Comparison of ENCODE assay signal across 8 mouse cellular contexts in the genomic region with DNA sequence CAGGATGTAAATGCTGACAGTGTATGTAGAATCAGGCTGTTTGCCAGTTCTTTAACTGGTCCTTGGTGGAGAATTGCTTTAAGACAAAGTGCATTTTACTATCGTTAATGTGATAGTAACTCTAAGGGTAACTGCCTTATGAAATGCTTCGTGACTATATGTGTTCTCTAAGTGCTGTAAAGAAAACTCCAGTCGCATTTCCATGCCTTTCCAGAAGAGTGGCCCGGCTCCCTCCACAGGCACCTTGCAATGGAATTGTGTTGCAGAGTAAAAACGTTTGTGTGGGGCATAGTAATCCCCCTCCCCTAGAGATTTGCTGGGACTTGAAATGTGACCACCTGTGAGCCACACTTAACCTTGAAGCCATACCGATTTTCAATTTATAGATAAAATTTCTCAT. TPM values are rescaled to one million over a fixed set of nuclear protein-coding genes. Genes with fewer than 3 reads are reported as not detected.
DNase-seq lines count a peak whose midpoint lies in the region; ATAC-seq lines count a peak whose summit lies in the region.

No protein-coding gene starts in this region.

- H3K4me3 ChIP-seq in midbrain, embryonic 13.5 days (replicated peaks), result peak overlapping the region; percentile 66
- H3K4me3 ChIP-seq in midbrain, embryonic 10.5 days, result no peak overlapping the region
- peak overlapping the region; percentile 8; the same call in 1 of the 2 replicates for H3K4me3 ChIP-seq in limb, embryonic 11.5 days (ENCODE audit: low read depth, low read length)
- H3K4me3 ChIP-seq in stomach, embryonic 16.5 days (replicated peaks; ENCODE audit: low read length), result peak overlapping the region; percentile 70

- DNase-seq in frontal cortex, adult 2 months (ENCODE audit: extremely low spot score in 1 of 2, low spot score in 1 of 2), result no peak
- no peak for DNase-seq in midbrain, embryonic 10.5 days (ENCODE audit: low spot score)
- no peak for DNase-seq in limb, embryonic 11.5 days (ENCODE audit: low spot score)
- DNase-seq in testis, postnatal 10 days (ENCODE audit: low spot score), result no peak
- no peak for DNase-seq in urinary bladder, postnatal 10 days (ENCODE audit: low spot score)

- H3K4me1 ChIP-seq in midbrain, embryonic 13.5 days (replicated peaks), result no peaks in the 10 kb centered on the region
- H3K4me1 ChIP-seq in midbrain, embryonic 10.5 days, result peaks cover 9% of the 10 kb centered on the region
- H3K4me1 ChIP-seq in limb, embryonic 11.5 days (ENCODE audit: control insufficient read depth, insufficient read depth, low read length), result no peaks in the 10 kb centered on the region
- no peaks in the 10 kb centered on the region; the same call in 1 of the 2 replicates for H3K4me1 ChIP-seq in stomach, embryonic 16.5 days (ENCODE audit: control insufficient read depth, insufficient read depth, low read length)

- no peak overlapping the region for H3K9ac ChIP-seq in midbrain, embryonic 13.5 days (replicated peaks)
- H3K9ac ChIP-seq in limb, embryonic 11.5 days (ENCODE audit: low read length), result no peak overlapping the region
- H3K9ac ChIP-seq in stomach, embryonic 16.5 days (ENCODE audit: low read length), result no peak overlapping the region

- 0 out of 2 replicates have a peak, but pooled peaks have one; percentile 14 for ATAC-seq in frontal cortex, adult (ENCODE audit: low TSS enrichment)
- no peak for ATAC-seq in midbrain, embryonic 13.5 days
- ATAC-seq in limb, embryonic 11.5 days (ENCODE audit: insufficient number of reproducible peaks, low FRiP score, low TSS enrichment, low read depth), result no peak
- ATAC-seq in stomach, embryonic 16.5 days (ENCODE audit: insufficient read depth, low FRiP score), result no peak

- no peak overlapping the region for H3K27ac ChIP-seq in midbrain, embryonic 13.5 days
- H3K27ac ChIP-seq in midbrain, embryonic 10.5 days (replicated peaks), result no peak overlapping the region
- no peak overlapping the region for H3K27ac ChIP-seq in limb, embryonic 11.5 days (replicated peaks; ENCODE audit: low read depth, low read length)
- H3K27ac ChIP-seq in stomach, embryonic 16.5 days (ENCODE audit: low read length), result no peak overlapping the region

- 51% methylated on average over 6 of the region's 6 CpGs for WGBS in midbrain, embryonic 13.5 days
- 53% methylated on average over 6 of the region's 6 CpGs for WGBS in midbrain, embryonic 10.5 days
- 50% methylated on average over 6 of the region's 6 CpGs for WGBS in limb, embryonic 11.5 days
- 32% methylated on average over 6 of the region's 6 CpGs for WGBS in stomach, embryonic 16.5 days

- no peaks in the 10 kb centered on the region for H3K36me3 ChIP-seq in midbrain, embryonic 13.5 days
- no peaks in the 10 kb centered on the region for H3K36me3 ChIP-seq in midbrain, embryonic 10.5 days
- H3K36me3 ChIP-seq in limb, embryonic 11.5 days (ENCODE audit: control insufficient read depth, insufficient read depth, low read length), result no peaks in the 10 kb centered on the region
- no peaks in the 10 kb centered on the region for H3K36me3 ChIP-seq in stomach, embryonic 16.5 days (ENCODE audit: control insufficient read depth, insufficient read depth, low read length)

- H3K27me3 ChIP-seq in midbrain, embryonic 13.5 days, result peaks cover 21% of the 10 kb centered on the region
- peaks cover 64% of the 10 kb centered on the region for H3K27me3 ChIP-seq in midbrain, embryonic 10.5 days (ENCODE audit: low read depth, poor library complexity, severe bottlenecking)
- no peaks in the 10 kb centered on the region for H3K27me3 ChIP-seq in limb, embryonic 11.5 days (ENCODE audit: control insufficient read depth, insufficient read depth, low read length)
- no peaks in the 10 kb centered on the region for H3K27me3 ChIP-seq in stomach, embryonic 16.5 days (ENCODE audit: control insufficient read depth, insufficient read depth, low read length)

- no peaks in the 10 kb centered on the region for H3K9me3 ChIP-seq in midbrain, embryonic 13.5 days
- no peaks in the 10 kb centered on the region for H3K9me3 ChIP-seq in midbrain, embryonic 10.5 days (replicated peaks)
- no peaks in the 10 kb centered on the region for H3K9me3 ChIP-seq in limb, embryonic 11.5 days (ENCODE audit: control insufficient read depth, low read length)
- H3K9me3 ChIP-seq in stomach, embryonic 16.5 days (replicated peaks; ENCODE audit: control insufficient read depth, low read length), result no peaks in the 10 kb centered on the region

- H3K4me2 ChIP-seq in midbrain, embryonic 13.5 days (replicated peaks), result peak overlapping the region; percentile 84; the same call in 1 of the 2 replicates
- H3K4me2 ChIP-seq in limb, embryonic 11.5 days (ENCODE audit: low read depth, severe bottlenecking), result peak overlapping the region; percentile 83; the same call in 1 of the 2 replicates
- H3K4me2 ChIP-seq in stomach, embryonic 16.5 days (ENCODE audit: low read depth, low read length), result peak overlapping the region; percentile 66

RNA-seq across cellular contexts. Expression of a gene that starts 22.2 kb away (rescaled TPM):
- polyA plus RNA-seq in frontal cortex, adult 2 months (2012; rRNA removed), result 215 and 258 TPM in 2 replicates
- 12.9 and 15.2 TPM in 2 replicates for polyA plus RNA-seq in midbrain, embryonic 13.5 days (2015; fragmentation: Nextera tagmentation; extraction: Ambion mirVana)
- polyA plus RNA-seq in midbrain, embryonic 10.5 days (2016; fragmentation: Nextera tagmentation; extraction: Ambion mirVana), result 11.9 and 13.6 TPM in 2 replicates
- 27.8 and 28.9 TPM in 2 replicates for polyA plus RNA-seq in limb, embryonic 11.5 days (2014; fragmentation: Nextera tagmentation; extraction: Ambion mirVana)
- polyA plus RNA-seq in stomach, embryonic 16.5 days (2015; fragmentation: Nextera tagmentation; extraction: Ambion mirVana), result 37.7 and 51.9 TPM in 2 replicates
